Mouse (Mus musculus): ENCODE measurements around the gene Spint2. TPM values are rescaled to one million over a fixed set of nuclear protein-coding genes. Genes with fewer than 3 reads are reported as not detected.

Gene Spint2
- total RNA-seq, 2 experiments from 2014 or later = 6.6 to 8.2 TPM

Other genes with a start within 250 kb of the Spint2 start
- gene Ryr1, start 156.7 kb downstream of the Spint2 start, total RNA-seq (2021) = 100 to 1,000 TPM; 715 to 728 TPM
- gene Rasgrp4, start 147.1 kb downstream of the Spint2 start, total RNA-seq (2021) = 1 to 10 TPM in 1 of 2 experiments, under 1 TPM in 1; 0.86 to 1.4 TPM
- gene Fam98c, start 125.7 kb downstream of the Spint2 start, total RNA-seq (2021) = 10 to 100 TPM; 11.7 to 12.5 TPM
- under 1 TPM; 0.32 to 0.35 TPM for gene Ggn, start 111.7 kb downstream of the Spint2 start, total RNA-seq (2021)
- gene Spred3, start 111.5 kb downstream of the Spint2 start, total RNA-seq (2021) = 1 to 10 TPM; 1.9 to 2.4 TPM
- 100 to 1,000 TPM; 184 to 185 TPM for gene Psmd8, start 101.2 kb downstream of the Spint2 start, total RNA-seq (2021)
- gene Catsperg1, start 67.9 kb downstream of the Spint2 start, total RNA-seq (2021) = under 1 TPM; 0.16 to 0.56 TPM
- 1 to 10 TPM; 2.9 to 5.0 TPM for gene Kcnk6, start 49.4 kb downstream of the Spint2 start, total RNA-seq (2021)
- 10 to 100 TPM; 48.8 to 50.6 TPM for gene Yif1b, start 43.6 kb downstream of the Spint2 start, total RNA-seq (2021)
- 1 to 10 TPM in 1 of 2 experiments, under 1 TPM in 1; 0.72 to 1.3 TPM for gene 2200002D01Rik, start 33.4 kb downstream of the Spint2 start, total RNA-seq (2021)
- 10 to 100 TPM; 11.8 to 13.3 TPM for gene Ppp1r14a, start 7.4 kb upstream of the Spint2 start, total RNA-seq (2021)
- gene Dpf1, start 22.0 kb upstream of the Spint2 start, total RNA-seq (2021) = 1 to 10 TPM; 3.4 to 3.8 TPM
- gene Sipa1l3, start 236.7 kb upstream of the Spint2 start, total RNA-seq (2021) = 10 to 100 TPM; 14.2 to 21.4 TPM